Mouse (Mus musculus) G1E (cell line): ENCODE results near the gene Itga11.

Experiments used
- CTCF ChIP-seq: IDR thresholded peaks from 2 replicates; pipeline ENCODE4 v1.5.1; 2012; ENCODE audit warnings: low read depth, low read length, inconsistent platforms, mixed read lengths
- GATA1 ChIP-seq: IDR thresholded peaks from 2 replicates; pipeline ENCODE4 v1.6.1; 2012; ENCODE audit warnings: borderline replicate concordance, low read length, inconsistent platforms, mixed read lengths
- GATA2 ChIP-seq: IDR thresholded peaks from 2 replicates; pipeline ENCODE4 v1.6.1; 2012; ENCODE audit warnings: low read depth, low read length, inconsistent platforms, borderline replicate concordance
- POLR2AphosphoS5 ChIP-seq: IDR thresholded peaks from 2 replicates; pipeline ENCODE4 v1.6.1; 2012; ENCODE audit warnings: low read depth, low read length, inconsistent platforms; ENCODE audit not compliant: insufficient replicate concordance
- TAL1 ChIP-seq: conservative IDR thresholded peaks from 2 replicates; pipeline ENCODE4 v1.6.1; 2012; ENCODE audit warnings: low read depth, low read length, inconsistent platforms, mixed read lengths

DNA sequence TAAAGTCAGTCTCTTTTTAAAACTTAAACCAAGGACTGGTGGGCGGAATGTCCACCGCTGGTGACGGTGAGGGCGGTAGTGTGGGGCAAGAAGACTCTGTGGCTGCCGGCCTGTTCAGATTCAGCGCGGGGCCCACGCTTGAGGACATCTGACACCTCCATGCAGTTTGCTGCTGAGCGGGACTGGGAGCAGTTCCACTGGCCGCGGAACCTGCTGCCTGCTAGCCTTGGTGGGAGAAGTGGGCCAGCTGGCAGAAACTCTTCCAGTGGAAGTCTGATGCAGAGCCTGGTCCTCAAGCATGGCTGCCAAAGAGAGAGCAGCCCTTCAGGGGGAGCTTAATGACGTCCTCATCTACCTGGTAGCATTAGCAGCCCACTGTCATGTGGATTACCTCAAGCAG is 112.2 kb downstream of the Itga11 start:
- TF ChIP-seq CTCF, result no peak
- TF ChIP-seq TAL1, result no peak
- no peak for TF ChIP-seq GATA2
- TF ChIP-seq POLR2AphosphoS5, result no peak
- no peak for TF ChIP-seq GATA1
